Mouse (Mus musculus) CH12.LX (cell line): ENCODE results near the gene Taf4.

Experiments used
- MAFK ChIP-seq: IDR thresholded peaks from 2 replicates; pipeline ENCODE4 v1.6.1; 2011; ENCODE audit warnings: low read length, improper control_type of control experiment; ENCODE audit not compliant: insufficient replicate concordance
- MAX ChIP-seq: IDR thresholded peaks from 2 replicates; pipeline ENCODE4 v1.6.1; 2011; ENCODE audit warnings: low read length, improper control_type of control experiment
- POLR2A ChIP-seq: IDR thresholded peaks from 2 replicates; pipeline ENCODE4 v1.6.1; 2011; ENCODE audit warnings: low read depth, mild to moderate bottlenecking, improper control_type of control experiment, low read length

- TF ChIP-seq POLR2A = peak; percentile 100
- TF ChIP-seq MAFK = no peak
- no peak for TF ChIP-seq MAX
Measured at GRCm38 (mm10) chr2:179976628-179977343, at the start of gene Taf4.
